In genomic region chr2:60375608-60376107, GRCm38 (mm10) we compare ENCODE assay signal across 19 mouse cellular contexts.
"Had no signal": no experiment of that assay in that cellular context is flagged by ENCODE, and none has a peak within 500 bp of the region (broad histone marks: within the 10 kb centered on the region; RNA-seq: fewer than 3 reads in every experiment).

No protein-coding gene starts in this region.

- H3K9ac ChIP-seq: limb, embryonic 13.5 days; liver, embryonic 13.5 days; stomach, embryonic 15.5 days had no signal

- H3K4me1 ChIP-seq: limb, embryonic 10.5 days; limb, embryonic 13.5 days; liver, embryonic 13.5 days; stomach, embryonic 15.5 days had no signal

- H3K27ac ChIP-seq: kidney, postnatal 0 days; layer of hippocampus, adult 2 months; limb, embryonic 10.5 days; limb, embryonic 13.5 days; liver, embryonic 13.5 days; stomach, embryonic 15.5 days had no signal

- H3K36me3 ChIP-seq: limb, embryonic 13.5 days; liver, embryonic 13.5 days; stomach, embryonic 15.5 days had no signal

- H3K4me2 ChIP-seq: limb, embryonic 13.5 days; liver, embryonic 13.5 days; midbrain, embryonic 11.5 days; stomach, embryonic 15.5 days had no signal

- DNase-seq: kidney, adult 9 months; kidney, postnatal 25 days; layer of hippocampus, adult 9-11 months; liver, embryonic 13.5 days; lung, adult 2 months; lung, postnatal 14 days; lung, postnatal 4 days; midbrain, embryonic 14.5 days; right cerebral cortex, postnatal 4 days; spleen, adult 18-20 months; thymus, adult 2 months; thymus, postnatal 14 days; thymus, postnatal 4 days had no signal

- H3K27me3 ChIP-seq: limb, embryonic 13.5 days; liver, embryonic 13.5 days; stomach, embryonic 15.5 days had no signal

- H3K4me3 ChIP-seq: layer of hippocampus, adult 2 months; limb, embryonic 10.5 days; limb, embryonic 13.5 days; liver, embryonic 13.5 days; stomach, embryonic 15.5 days had no signal

- H3K9me3 ChIP-seq: limb, embryonic 10.5 days; limb, embryonic 13.5 days; liver, embryonic 13.5 days; stomach, embryonic 15.5 days had no signal
